ENCODE assay signal across 8 mouse cellular contexts in genomic region chr8:120404609-120405036, GRCm38 (mm10).
DNase-seq lines count a peak whose midpoint lies in the region; ATAC-seq and TF ChIP-seq lines count a peak whose summit lies in the region.

No protein-coding gene starts in this region.

- 0 out of 2 replicates have a peak overlapping the region, but pooled peaks have one; percentile 10 for H3K9ac ChIP-seq in liver, embryonic 12.5 days

- peaks cover 32% of the 10 kb centered on the region for H3K27me3 ChIP-seq in liver, embryonic 12.5 days (replicated peaks)
- H3K27me3 ChIP-seq in small intestine, adult 2 months (ENCODE audit: control insufficient read depth, insufficient read depth, low read length): no peaks in the 10 kb centered on the region

- 49% methylated on average over 7 of the region's 7 CpGs for WGBS in liver, embryonic 12.5 days (ENCODE audit: insufficient replicate concordance)
- 70% methylated on average over 7 of the region's 7 CpGs for WGBS in small intestine, adult 2 months

- H3K36me3 ChIP-seq in liver, embryonic 12.5 days: no peaks in the 10 kb centered on the region
- H3K36me3 ChIP-seq in small intestine, adult 2 months (ENCODE audit: control insufficient read depth, insufficient read depth, low read length): no peaks in the 10 kb centered on the region

- no peak overlapping the region for H3K27ac ChIP-seq in liver, embryonic 12.5 days
- H3K27ac ChIP-seq in small intestine, adult 2 months (ENCODE audit: insufficient read depth, low read depth, low read length): no peak overlapping the region

- no peak for ATAC-seq in cerebellum, adult (ENCODE audit: insufficient number of reproducible peaks, low FRiP score, low TSS enrichment)
- peak; percentile 29; the same call in 1 of the 2 replicates for ATAC-seq in liver, embryonic 12.5 days

- H3K4me2 ChIP-seq in liver, embryonic 12.5 days: no peak overlapping the region

- intact Hi-C loops in gastrocnemius, postnatal 36 days (cut with DNase I): loop anchor here (5.0 kb wide), 2 partner anchors 68 to 128 kb away; no protein-coding TSS in a partner anchor

- TF ChIP-seq POLR2A in small intestine, adult 2 months (IDR thresholded peaks at IDR 0.05; ENCODE audit: low read depth, low read length): no peak

- TF ChIP-seq CTCF in small intestine, adult 2 months (IDR thresholded peaks at IDR 0.05; ENCODE audit: extremely low read depth, insufficient read length, insufficient replicate concordance, low read depth, low read length): peak; percentile 77

- no peaks in the 10 kb centered on the region for H3K9me3 ChIP-seq in liver, embryonic 12.5 days (replicated peaks)

- peak; percentile 48 for DNase-seq in cerebellum, adult 8-10 months
- peak; percentile 27 for DNase-seq in CD4-positive helper T cell, adult 2 months (ENCODE audit: low read depth, low spot score)
- peak; percentile 44 for DNase-seq in c-Kit-positive CD71-negative TER-119-negative erythroid progenitor cells, embryonic 14.5 days (ENCODE audit: low read depth)
- peak; percentile 38 to 49 for DNase-seq in gastrocnemius, postnatal 36 days
- DNase-seq in urinary bladder, adult 18-20 months (ENCODE audit: low spot score in 2 of 2): no peak

- H3K4me3 ChIP-seq in liver, embryonic 12.5 days: no peak overlapping the region
- H3K4me3 ChIP-seq in small intestine, adult 2 months (ENCODE audit: low read depth, low read length): no peak overlapping the region

- H3K4me1 ChIP-seq in liver, embryonic 12.5 days: peaks cover 84% of the 10 kb centered on the region
- H3K4me1 ChIP-seq in small intestine, adult 2 months (ENCODE audit: control insufficient read depth, insufficient read depth, insufficient read length, low read length): peaks cover 36% of the 10 kb centered on the region

Comparison
In these comparisons a context has a peak if more than half of its experiments do, and no peak if none do; other contexts are left out.
1. DNase-seq: peak in cerebellum, adult 8-10 months (single experiment), CD4-positive helper T cell, adult 2 months (single experiment), c-Kit-positive CD71-negative TER-119-negative erythroid progenitor cells, embryonic 14.5 days (single experiment) and gastrocnemius, postnatal 36 days (2 of 2); none in urinary bladder, adult 18-20 months (0 of 2).